Mouse (Mus musculus) hindbrain, embryonic 13.5 days (tissue): ENCODE data around the gene Gm28557. TPM values are rescaled to one million over a fixed set of nuclear protein-coding genes. Genes with fewer than 3 reads are reported as not detected.
"Not testable (repeated sequence)": the region's sequence is repeated elsewhere in the genome, so short reads cannot be mapped to it uniquely, and the experiment has no call there.

Experiments used
- ATAC-seq: fragments of 200-750 bp; cut with Nextera tagmentation; 2 replicates; pipeline ENCODE4 v1.8.0; 2017; ENCODE audit warnings: moderate TSS enrichment; ENCODE audit not compliant: low FRiP score
- H3K27ac ChIP-seq: fragments of 300-500 bp; sonication (generic); 2 replicates; pipeline ENCODE4 v1.5.1; 2015; ENCODE audit warnings: inconsistent platforms, mild to moderate bottlenecking, moderate library complexity
- H3K27me3 ChIP-seq: fragments of 300-500 bp; sonication (generic); 2 replicates; pipeline ENCODE4 v1.6.1; 2015; ENCODE audit warnings: mild to moderate bottlenecking, inconsistent platforms
- H3K36me3 ChIP-seq: fragments of 300-500 bp; sonication (generic); 2 replicates; pipeline ENCODE4 v1.6.1; 2015; ENCODE audit warnings: mild to moderate bottlenecking, inconsistent platforms
- H3K4me1 ChIP-seq: fragments of 300-500 bp; sonication (generic); replicated peaks from 2 replicates; pipeline ENCODE4 v1.6.1; 2015; ENCODE audit warnings: inconsistent platforms
- H3K4me2 ChIP-seq: fragments of 300-500 bp; sonication (generic); 2 replicates; pipeline ENCODE4 v1.6.1; 2015; ENCODE audit warnings: inconsistent platforms, mild to moderate bottlenecking, moderate library complexity
- H3K4me3 ChIP-seq: fragments of 300-500 bp; sonication (generic); 2 replicates; pipeline ENCODE4 v1.5.1; 2015; ENCODE audit warnings: mild to moderate bottlenecking, inconsistent platforms
- H3K9ac ChIP-seq: fragments of 300-500 bp; sonication (generic); 2 replicates; pipeline ENCODE4 v1.6.1; 2015; ENCODE audit warnings: mild to moderate bottlenecking, inconsistent platforms
- H3K9me3 ChIP-seq: fragments of 300-500 bp; sonication (generic); 2 replicates; pipeline ENCODE4 v1.6.1; 2016; ENCODE audit warnings: inconsistent platforms
- WGBS: fragments of 180-500 bp; shearing (Covaris S2); methylation state at CpG from one replicate; pipeline ENCODE4 v1.1.7; 2015; 5-methylcytosine and 5-hydroxymethylcytosine counted together
- polyA plus RNA-seq: library from polyadenylated mRNA; unstranded; fragments of >200 nt; fragmentation: Nextera tagmentation; extraction: Ambion mirVana; gene quantifications from 2 replicates; pipeline ENCODE4 v1.2.1, GENCODE M21; 2015

Gm28557 gene
- polyA plus RNA-seq: 1.4 and 1.7 TPM in 2 replicates

DNA sequence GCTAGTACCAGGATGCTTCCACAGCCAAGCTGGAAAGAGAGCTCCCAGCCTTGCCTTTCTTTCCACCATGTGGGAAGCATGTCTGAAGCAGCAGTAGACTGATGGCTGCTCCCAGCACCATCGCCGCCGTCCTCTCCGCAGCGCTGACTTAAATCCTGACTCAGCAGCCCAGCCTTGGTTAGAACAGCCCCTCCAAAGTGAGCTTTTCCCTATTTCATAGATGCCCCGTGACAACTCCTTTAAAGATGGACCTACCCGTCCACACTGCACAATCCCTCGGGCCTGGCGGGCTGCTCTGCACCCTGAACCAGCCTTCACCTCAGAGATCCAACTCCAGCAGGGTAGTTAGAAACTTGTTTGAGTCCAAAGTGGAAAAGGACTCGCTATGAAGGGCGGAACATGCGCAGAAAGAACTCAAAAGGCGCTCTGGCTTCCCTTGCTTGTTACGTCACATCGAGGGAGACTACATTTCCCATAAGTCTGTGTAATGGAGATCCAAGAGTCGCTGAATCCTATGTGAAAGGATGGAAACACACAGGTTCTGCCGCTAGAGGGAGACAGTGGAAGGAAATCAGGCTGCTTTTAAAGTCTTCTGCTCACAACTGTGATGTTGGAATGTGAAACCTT lies at the start of gene Gm28557:
TSS of gene Gm28557 (minus strand) at position 411 of the 627 bp plus-strand sequence.
- peak; percentile 98 for ATAC-seq
- H3K4me2 ChIP-seq: peak within 1 kb of the TSS; percentile 66
- 0% methylated on average over 17 of the region's 17 CpGs for WGBS
- H3K9ac ChIP-seq: peak within 1 kb of the TSS; percentile 69
- H3K36me3 ChIP-seq: 0 out of 2 replicates have a peak, but pooled peaks cover 2% of the 10 kb centered on the region
- H3K27ac ChIP-seq: peak within 1 kb of the TSS; percentile 69
- peaks cover 9% of the 10 kb centered on the region for H3K4me1 ChIP-seq
- H3K27me3 ChIP-seq: no peaks in the 10 kb centered on the region
- H3K4me3 ChIP-seq: peak within 1 kb of the TSS; percentile 57
- H3K9me3 ChIP-seq: no peaks in the 10 kb centered on the region

GRCm38 (mm10) chr13:67128038-67128721 lies 19.8 kb upstream of the Gm28557 start:
- Histone ChIP-seq H3K4me3 (peak overlapping the region; percentile 62), H3K4me2 (peak overlapping the region; percentile 74), H3K36me3 (no peaks in the 10 kb centered on the region), H3K27ac (peak overlapping the region; percentile 74), H3K4me1 (peaks cover 9% of the 10 kb centered on the region), H3K9ac (peak overlapping the region; percentile 85), H3K27me3 (no peaks in the 10 kb centered on the region), H3K9me3 (no peaks in the 10 kb centered on the region)
- WGBS: 1% methylated on average over 18 of the region's 18 CpGs
- peak; percentile 97 for ATAC-seq

DNA sequence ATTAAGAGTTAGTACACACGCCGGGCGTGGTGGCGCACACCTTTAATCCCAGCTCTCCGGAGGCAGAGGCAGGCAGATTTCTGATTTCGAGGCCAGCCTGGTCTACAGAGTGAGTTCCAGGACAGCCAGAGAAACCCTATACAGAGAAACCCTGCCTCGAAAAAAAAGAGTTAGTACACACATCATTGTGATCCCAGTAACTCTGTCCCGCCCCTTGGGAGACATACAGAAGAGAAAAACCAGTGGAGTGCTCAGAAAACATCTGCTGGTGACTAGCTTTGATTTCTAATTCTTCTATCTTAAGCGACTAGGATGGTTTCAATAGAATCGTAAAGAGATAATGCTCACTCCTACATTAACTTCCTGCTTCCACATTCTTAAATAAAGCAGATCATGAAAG lies 19.1 kb upstream of the Gm28557 start:
- Histone ChIP-seq H3K27ac (peak overlapping the region; percentile 74; the same call in 1 of the 2 replicates), H3K4me3 (peak overlapping the region; percentile 62), H3K4me2 (peak overlapping the region; percentile 74)
- not testable (repeated sequence) for H3K36me3 ChIP-seq, H3K9me3 ChIP-seq, H3K27me3 ChIP-seq, H3K4me1 ChIP-seq, H3K9ac ChIP-seq
- peak; percentile 41; the same call in 1 of the 2 replicates for ATAC-seq
- 81% methylated on average over 10 of the region's 10 CpGs for WGBS

- ATAC-seq: no peak
- H3K4me1 ChIP-seq: peaks cover 9% of the 10 kb centered on the region
These were observed 16.1 kb upstream of the Gm28557 start for GRCm38 (mm10) chr13:67124460-67124859.

DNA sequence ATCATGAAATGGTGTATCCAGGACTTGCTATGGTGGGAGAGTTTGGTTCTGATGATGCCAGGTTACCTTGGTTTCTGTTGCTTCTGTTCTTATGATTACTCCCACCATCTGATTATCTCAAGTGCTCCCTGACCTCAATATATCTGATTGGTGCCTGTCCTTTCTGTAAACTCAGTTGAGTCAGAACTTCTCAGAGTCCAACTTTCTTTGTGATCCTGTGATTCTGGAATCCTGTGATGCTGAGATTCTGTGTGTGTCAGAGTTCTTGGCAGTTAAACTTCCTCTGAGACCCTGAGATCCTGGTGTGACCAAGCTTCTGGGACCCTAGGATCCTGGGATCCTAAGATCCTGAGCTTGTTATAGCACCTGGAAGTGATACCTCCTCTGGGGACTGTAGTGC lies 13.0 kb upstream of the Gm28557 start, which contains the start of gene Zfp759:
TSS of gene Zfp759 (plus strand) at position 301 of the 400 bp plus-strand sequence.
- H3K27me3 ChIP-seq, H3K27ac ChIP-seq, H3K9ac ChIP-seq, H3K4me2 ChIP-seq, H3K9me3 ChIP-seq, H3K4me3 ChIP-seq, H3K36me3 ChIP-seq, ATAC-seq, H3K4me1 ChIP-seq: not testable (repeated sequence)

More at GRCm38 (mm10) chr13:67124460-67124859, 16.1 kb upstream of the Gm28557 start:
- no peaks in the 10 kb centered on the region for H3K27me3 ChIP-seq
- no peak overlapping the region for H3K27ac ChIP-seq
- H3K4me2 ChIP-seq: no peak overlapping the region
- WGBS: 82% methylated on average over 1 of the region's 1 CpGs
- H3K4me3 ChIP-seq: no peak overlapping the region
- H3K9me3 ChIP-seq: no peaks in the 10 kb centered on the region
- H3K36me3 ChIP-seq: no peaks in the 10 kb centered on the region
- no peak overlapping the region for H3K9ac ChIP-seq

- not testable (repeated sequence) for ATAC-seq, H3K9ac ChIP-seq, H3K27ac ChIP-seq, H3K9me3 ChIP-seq, H3K4me2 ChIP-seq, H3K36me3 ChIP-seq, H3K4me3 ChIP-seq, H3K4me1 ChIP-seq, H3K27me3 ChIP-seq
- WGBS: 92% methylated on average over 8 of the region's 8 CpGs
These were observed 7.8 kb upstream of the Gm28557 start, which contains the start of gene Rslcan18 for GRCm38 (mm10) chr13:67116163-67116562. Rslcan18 (minus strand) TSS chr13:67116263.

- 97% methylated on average over 2 of the region's 2 CpGs for WGBS
- no peak for ATAC-seq
- H3K27me3 ChIP-seq: no peaks in the 10 kb centered on the region
These were observed 4.9 kb upstream of the Gm28557 start for GRCm38 (mm10) chr13:67113287-67113686.

DNA sequence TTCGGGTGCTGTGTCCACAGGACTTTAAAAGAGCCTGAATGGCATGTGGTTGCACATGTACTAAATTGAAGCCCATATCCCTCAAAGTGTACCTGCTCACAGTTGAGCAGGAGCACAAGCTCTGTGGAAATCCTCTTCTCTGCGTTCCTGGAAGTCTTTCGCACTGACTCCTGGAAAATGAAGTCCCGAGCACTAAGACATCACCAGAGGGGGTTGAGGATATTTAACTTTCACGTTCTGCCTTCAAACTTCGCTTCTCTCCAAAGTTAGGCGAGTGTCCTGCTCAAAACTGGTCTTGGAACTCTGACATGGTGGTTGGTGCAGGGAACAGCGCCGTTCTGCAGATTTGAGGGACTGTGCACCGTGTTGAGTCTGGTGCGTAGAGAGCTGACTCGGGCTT lies 3.7 kb upstream of the Gm28557 start:
- Histone ChIP-seq H3K4me1 (peaks cover 9% of the 10 kb centered on the region), H3K9ac (no peak overlapping the region), H3K36me3 (no peaks in the 10 kb centered on the region), H3K4me3 (no peak overlapping the region), H3K4me2 (no peak overlapping the region), H3K9me3 (no peaks in the 10 kb centered on the region), H3K27me3 (no peaks in the 10 kb centered on the region), H3K27ac (no peak overlapping the region)
- no peak for ATAC-seq
- 81% methylated on average over 12 of the region's 12 CpGs for WGBS

More at GRCm38 (mm10) chr13:67113287-67113686, 4.9 kb upstream of the Gm28557 start:
- Histone ChIP-seq H3K36me3 (no peaks in the 10 kb centered on the region), H3K4me1 (no peaks in the 10 kb centered on the region; the same call in 1 of the 2 replicates), H3K4me3 (no peak overlapping the region), H3K27ac (no peak overlapping the region), H3K9ac (no peak overlapping the region), H3K4me2 (no peak overlapping the region), H3K9me3 (no peaks in the 10 kb centered on the region)

- Histone ChIP-seq H3K4me2 (peak overlapping the region; percentile 66), H3K36me3 (0 out of 2 replicates have a peak, but pooled peaks cover 2% of the 10 kb centered on the region), H3K27ac (peak overlapping the region; percentile 36; the same call in 1 of the 2 replicates), H3K9me3 (no peaks in the 10 kb centered on the region), H3K27me3 (no peaks in the 10 kb centered on the region), H3K4me1 (peaks cover 9% of the 10 kb centered on the region), H3K4me3 (peak overlapping the region; percentile 57), H3K9ac (no peak overlapping the region)
- WGBS: 7% methylated on average over 9 of the region's 9 CpGs
- ATAC-seq: peak; percentile 57
These were observed 410 bp upstream of the Gm28557 start for GRCm38 (mm10) chr13:67108821-67109206.

DNA sequence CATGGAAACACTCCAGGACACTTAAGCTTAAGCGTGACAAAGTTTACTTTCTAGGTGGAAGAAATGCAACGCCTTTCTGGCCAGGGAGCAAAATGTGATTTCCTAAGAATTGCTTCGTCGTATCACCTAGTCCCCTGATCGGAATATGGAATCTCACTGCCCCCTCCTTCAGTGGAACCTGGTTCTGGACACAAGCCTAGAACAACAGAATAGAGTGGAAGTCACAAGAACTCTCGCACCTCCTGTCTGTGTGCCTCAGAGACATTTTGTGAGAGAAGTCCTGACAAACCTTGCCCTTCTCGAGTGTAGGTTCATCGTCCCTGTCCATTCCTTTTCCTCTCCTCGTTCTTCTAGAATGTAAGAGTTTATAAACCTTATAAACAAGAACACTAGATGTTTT lies 723 bp downstream of the Gm28557 start:
- Histone ChIP-seq H3K9ac (peak overlapping the region; percentile 69; the same call in 1 of the 2 replicates), H3K27me3 (no peaks in the 10 kb centered on the region), H3K4me1 (peaks cover 9% of the 10 kb centered on the region), H3K36me3 (0 out of 2 replicates have a peak, but pooled peaks cover 2% of the 10 kb centered on the region), H3K4me3 (peak overlapping the region; percentile 57), H3K9me3 (no peaks in the 10 kb centered on the region), H3K27ac (no peak overlapping the region), H3K4me2 (peak overlapping the region; percentile 66)
- WGBS: 71% methylated on average over 9 of the region's 9 CpGs
- no peak for ATAC-seq

DNA sequence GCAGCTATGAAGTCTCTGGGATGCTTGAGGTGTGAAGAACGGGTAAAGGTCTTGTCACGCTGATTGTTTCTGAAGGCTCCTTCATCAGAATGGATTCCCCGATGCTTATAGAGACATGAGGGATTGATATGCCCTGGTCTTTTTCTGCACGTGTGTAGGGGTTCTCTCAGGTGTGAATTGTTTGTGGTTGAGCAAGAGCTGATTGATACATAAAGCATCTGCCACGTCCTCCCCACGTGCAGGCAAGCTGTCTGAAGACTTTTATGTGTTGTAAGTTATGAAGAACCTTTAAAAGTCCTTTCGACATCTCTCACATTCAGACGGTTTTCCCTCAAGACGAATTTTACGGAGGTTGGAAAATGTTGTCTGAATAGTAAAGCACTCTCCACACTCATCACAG lies 10.5 kb downstream of the Gm28557 start, which contains the start of gene Zfp708:
TSS of gene Zfp708 (minus strand) at position 101 of the 400 bp plus-strand sequence.
- Histone ChIP-seq H3K27me3 (no peaks in the 10 kb centered on the region), H3K4me3 (no peak within 1 kb of the TSS), H3K36me3 (no peaks in the 10 kb centered on the region), H3K9ac (no peak within 1 kb of the TSS), H3K9me3 (no peaks in the 10 kb centered on the region), H3K4me2 (no peak within 1 kb of the TSS), H3K4me1 (no peaks in the 10 kb centered on the region), H3K27ac (no peak within 1 kb of the TSS)
- ATAC-seq: no peak
- WGBS: 93% methylated on average over 10 of the region's 10 CpGs

- WGBS: 88% methylated on average over 1 of the region's 1 CpGs
These were observed 18.2 kb downstream of the Gm28557 start for GRCm38 (mm10) chr13:67090154-67090553.

More at GRCm38 (mm10) chr13:67090154-67090553, 18.2 kb downstream of the Gm28557 start:
- no peak overlapping the region for H3K27ac ChIP-seq
- no peaks in the 10 kb centered on the region for H3K36me3 ChIP-seq
- no peak overlapping the region for H3K4me3 ChIP-seq
- no peak for ATAC-seq
- H3K9me3 ChIP-seq: no peaks in the 10 kb centered on the region
- H3K4me1 ChIP-seq: no peaks in the 10 kb centered on the region
- H3K9ac ChIP-seq: no peak overlapping the region
- H3K4me2 ChIP-seq: no peak overlapping the region
- H3K27me3 ChIP-seq: no peaks in the 10 kb centered on the region
